8 mouse cellular contexts compared by ENCODE assay signal in genomic region chr13:91648240-91648639, GRCm38 (mm10).
DNase-seq lines count a peak whose midpoint lies in the region; ATAC-seq and TF ChIP-seq lines count a peak whose summit lies in the region.

No protein-coding gene starts in this region.

- H3K27me3 ChIP-seq in CH12.LX (replicated peaks): no peaks in the 10 kb centered on the region
- no peaks in the 10 kb centered on the region for H3K27me3 ChIP-seq in heart, postnatal 0 days (ENCODE audit: control insufficient read depth, insufficient read depth, low read length)
- no peaks in the 10 kb centered on the region for H3K27me3 ChIP-seq in liver, adult 2 months (ENCODE audit: control insufficient read depth, insufficient read depth, low read length)
- no peaks in the 10 kb centered on the region for H3K27me3 ChIP-seq in neural tube, embryonic 13.5 days

- no peak overlapping the region for H3K4me3 ChIP-seq in gastrocnemius, adult 2 months
- H3K4me3 ChIP-seq in CH12.LX (replicated peaks in 1 of 3; ENCODE audit: low read depth in 2 of 3, low read length in 2 of 3, poor library complexity in 1 of 3): no peak overlapping the region
- H3K4me3 ChIP-seq in heart, postnatal 0 days (ENCODE audit: low read depth, low read length): no peak overlapping the region
- no peak overlapping the region for H3K4me3 ChIP-seq in liver, adult 2 months (ENCODE audit: insufficient read depth, low read depth, low read length)
- H3K4me3 ChIP-seq in neural tube, embryonic 13.5 days: no peak overlapping the region

- H3K36me3 ChIP-seq in CH12.LX (replicated peaks in 1 of 2; ENCODE audit: control insufficient read depth in 1 of 2, insufficient read depth in 1 of 2, low read length in 1 of 2): no peaks in the 10 kb centered on the region
- H3K36me3 ChIP-seq in heart, postnatal 0 days (replicated peaks; ENCODE audit: control insufficient read depth, insufficient read depth, low read length): no peaks in the 10 kb centered on the region
- no peaks in the 10 kb centered on the region for H3K36me3 ChIP-seq in liver, adult 2 months (ENCODE audit: control insufficient read depth, insufficient read depth, low read length)
- H3K36me3 ChIP-seq in neural tube, embryonic 13.5 days: 0 out of 2 replicates have a peak, but pooled peaks cover 3% of the 10 kb centered on the region

- no peaks in the 10 kb centered on the region for H3K79me2 ChIP-seq in CH12.LX (replicated peaks; ENCODE audit: control insufficient read depth, extremely low read depth, insufficient read depth, poor library complexity, severe bottlenecking)
- no peaks in the 10 kb centered on the region for H3K79me2 ChIP-seq in liver, adult 2 months (ENCODE audit: control insufficient read depth, insufficient read depth, low read length)

- no peak for TF ChIP-seq EP300 in CH12.LX (IDR thresholded peaks at IDR 0.05; ENCODE audit: low read length)
- no peak for TF ChIP-seq EP300 in heart, postnatal 0 days (IDR thresholded peaks at IDR 0.05; ENCODE audit: low read depth)

- no peak for TF ChIP-seq POLR2A in CH12.LX (IDR thresholded peaks at IDR 0.05; ENCODE audit: low read depth, low read length)
- no peak for TF ChIP-seq POLR2A in liver, adult 2 months (IDR thresholded peaks at IDR 0.05; ENCODE audit: extremely low read depth, insufficient read depth, low read length)

- intact Hi-C loops in gastrocnemius, adult 2 months (cut with DNase I): no loop called here
- intact Hi-C loops in gastrocnemius, postnatal 36 days (cut with DNase I): loop anchor here (10.0 kb wide), 1 partner anchor 683 kb away; no protein-coding TSS in a partner anchor

- in situ Hi-C loops in CH12.LX (cut with MboI; ENCODE audit: low pct_ligation_motif_present, low pct_unique_long_range_greater_than_20kb, low sequenced_read_pairs): loop anchor here (25.0 kb wide), 2 partner anchors 186 to 711 kb away; partner anchors contain the start of gene Ssbp2

- WGBS in heart, postnatal 0 days: 33% methylated on average over 6 of the region's 6 CpGs
- WGBS in liver, adult 2 months: 46% methylated on average over 6 of the region's 6 CpGs
- 29% methylated on average over 6 of the region's 6 CpGs for WGBS in neural tube, embryonic 13.5 days

- H3K9me3 ChIP-seq in CH12.LX (replicated peaks; ENCODE audit: low read length): no peaks in the 10 kb centered on the region
- H3K9me3 ChIP-seq in heart, postnatal 0 days (replicated peaks; ENCODE audit: control insufficient read depth, low read length): no peaks in the 10 kb centered on the region
- no peaks in the 10 kb centered on the region for H3K9me3 ChIP-seq in neural tube, embryonic 13.5 days

- H3K27ac ChIP-seq in gastrocnemius, adult 2 months: no peak overlapping the region
- no peak overlapping the region for H3K27ac ChIP-seq in CH12.LX (ENCODE audit: insufficient read depth, low read depth)
- no peak overlapping the region for H3K27ac ChIP-seq in heart, postnatal 0 days (ENCODE audit: low read depth)
- no peak overlapping the region for H3K27ac ChIP-seq in liver, adult 2 months (replicated peaks; ENCODE audit: insufficient read depth, low read depth, low read length)
- no peak overlapping the region for H3K27ac ChIP-seq in neural tube, embryonic 13.5 days (replicated peaks)

- peak; percentile 64; the same call in 1 of the 2 replicates for ATAC-seq in heart, postnatal 0 days (ENCODE audit: insufficient read depth, low read depth)
- peak; percentile 93 for ATAC-seq in neural tube, embryonic 13.5 days (ENCODE audit: low read depth)

- TF ChIP-seq RAD21 in CH12.LX (IDR thresholded peaks at IDR 0.05; ENCODE audit: low read depth, low read length): peak; percentile 52

- DNase-seq in gastrocnemius, adult 2 months: peak; percentile 43
- DNase-seq in gastrocnemius, postnatal 36 days: no peak
- no peak for DNase-seq in CH12.LX (ENCODE audit: extremely low read depth)
- peak; percentile 48 for DNase-seq in cerebellum, adult 9-10 months
- peak; percentile 44 for DNase-seq in heart, postnatal 0 days (ENCODE audit: low spot score)
- no peak for DNase-seq in liver, adult 2 months (ENCODE audit: extremely low read depth, low read depth, low spot score)
- DNase-seq in urinary bladder, postnatal 4 days (ENCODE audit: low spot score in 2 of 2): no peak

- dilution Hi-C loops in CH12.LX (cut with MboI; ENCODE audit: extremely low pct_ligation_motif_present, extremely low pct_unique_long_range_greater_than_20kb, low sequenced_read_pairs): no loop called here

- TF ChIP-seq CTCF in gastrocnemius, adult 2 months (IDR thresholded peaks at IDR 0.05): peak; percentile 51
- peak in 1 of 2 experiments; percentile 65; a peak in 2 of 4 replicates for TF ChIP-seq CTCF in CH12.LX (conservative IDR thresholded peaks at IDR 0.05 in 1 of 2, IDR thresholded peaks at IDR 0.05 in 1 of 2; ENCODE audit: low read depth in 2 of 2, low read length in 2 of 2)
- peak; percentile 72 for TF ChIP-seq CTCF in heart, postnatal 0 days (IDR thresholded peaks at IDR 0.05; ENCODE audit: low read depth)
- TF ChIP-seq CTCF in liver, adult 2 months (IDR thresholded peaks at IDR 0.05; ENCODE audit: low read depth, low read length): peak; percentile 56

- no peak overlapping the region for H3K4me2 ChIP-seq in CH12.LX (ENCODE audit: insufficient read depth, low read depth, poor library complexity, severe bottlenecking)
- no peak overlapping the region for H3K4me2 ChIP-seq in heart, postnatal 0 days (ENCODE audit: low read depth, low read length)
- H3K4me2 ChIP-seq in neural tube, embryonic 13.5 days: no peak overlapping the region

- H3K4me1 ChIP-seq in CH12.LX (ENCODE audit: control insufficient read depth in 1 of 2, insufficient read depth in 2 of 2): peaks cover 2 to 36% of the 10 kb centered on the region in 2 experiments; a peak in 3 of 4 replicates
- no peaks in the 10 kb centered on the region for H3K4me1 ChIP-seq in heart, postnatal 0 days (ENCODE audit: control insufficient read depth, insufficient read depth)
- H3K4me1 ChIP-seq in liver, adult 2 months (ENCODE audit: control insufficient read depth, insufficient read depth, low read length): no peaks in the 10 kb centered on the region
- H3K4me1 ChIP-seq in neural tube, embryonic 13.5 days (replicated peaks): no peaks in the 10 kb centered on the region

- no peak overlapping the region for H3K9ac ChIP-seq in CH12.LX (ENCODE audit: insufficient read depth, low read depth)
- H3K9ac ChIP-seq in heart, postnatal 0 days (replicated peaks; ENCODE audit: low read depth, low read length): no peak overlapping the region
- no peak overlapping the region for H3K9ac ChIP-seq in liver, adult 2 months (ENCODE audit: low read depth, low read length)
- H3K9ac ChIP-seq in neural tube, embryonic 13.5 days: no peak overlapping the region

TF ChIP-seq in CH12.LX, 34 proteins besides CTCF, POLR2A, EP300 and RAD21:
- no peak for TF ChIP-seq MAZ (IDR thresholded peaks at IDR 0.05; ENCODE audit: low read depth, low read length)
- TF ChIP-seq ZNF384 (IDR thresholded peaks at IDR 0.05; ENCODE audit: low read depth, low read length): no peak
- 0 out of 2 replicates have a peak, but pooled peaks have one; percentile 9 for TF ChIP-seq IRF4 (IDR thresholded peaks at IDR 0.05; ENCODE audit: low read depth, low read length)
- no peak for TF ChIP-seq MYC (IDR thresholded peaks at IDR 0.05; ENCODE audit: low read depth, low read length)
- TF ChIP-seq SMC3 (IDR thresholded peaks at IDR 0.05; ENCODE audit: low read depth, low read length): peak; percentile 52
- no peak for TF ChIP-seq ZC3H11A (IDR thresholded peaks at IDR 0.05; ENCODE audit: low read depth, low read length)
- no peak for TF ChIP-seq ELF1 (IDR thresholded peaks at IDR 0.05; ENCODE audit: low read depth, low read length)
- TF ChIP-seq JUN (IDR thresholded peaks at IDR 0.05; ENCODE audit: insufficient read depth, low read depth, low read length): no peak

Comparison
In these comparisons a context has a peak if more than half of its experiments do, and no peak if none do; other contexts are left out.
1. DNase-seq: peak in gastrocnemius, adult 2 months (single experiment), cerebellum, adult 9-10 months (single experiment) and heart, postnatal 0 days (single experiment); none in gastrocnemius, postnatal 36 days (0 of 2), CH12.LX (single experiment), liver, adult 2 months (single experiment) and urinary bladder, postnatal 4 days (0 of 2).